Mouse (Mus musculus) regulatory T cell (primary cell): Measurements from ENCODE around the gene Sgce.

Experiments used
- in situ Hi-C: fragments of 300-600 bp; cut with MboI, MseI; formaldehyde crosslinking; loops from one replicate; pipeline ENCODE4 v1.15.1; 2025; ENCODE audit warnings: high pct_unique_total_duplicates

Sgce gene

GRCm38 (mm10) chr6:4723998-4724757 lies 22.8 kb downstream of the Sgce start:
- in situ Hi-C loops, result no loop called here

- in situ Hi-C loops, result no loop called here
Observed at GRCm38 (mm10) chr6:4722739-4723138, 24.3 kb downstream of the Sgce start.

- in situ Hi-C loops, result no loop called here
Observed at GRCm38 (mm10) chr6:4722142-4722541, 24.9 kb downstream of the Sgce start.

DNA sequence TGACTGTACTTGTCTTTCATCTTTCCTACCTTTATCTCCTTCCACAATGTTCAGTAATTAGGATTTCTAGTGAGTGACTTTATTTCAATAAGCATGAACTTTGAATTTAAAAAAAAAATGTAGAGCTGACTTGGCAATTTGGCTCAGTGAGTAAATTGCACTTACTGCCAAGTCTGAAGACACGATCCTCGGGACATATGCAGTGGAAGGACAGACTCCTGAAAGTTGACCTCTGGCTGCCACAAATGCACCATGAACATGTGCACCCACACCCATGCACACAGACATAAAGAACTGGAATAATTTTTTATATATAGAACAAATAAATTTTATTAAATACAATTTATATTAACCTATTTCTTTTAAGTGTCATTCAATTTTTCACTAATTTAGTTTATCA lies 29.7 kb downstream of the Sgce start:
- in situ Hi-C loops, result no loop called here

DNA sequence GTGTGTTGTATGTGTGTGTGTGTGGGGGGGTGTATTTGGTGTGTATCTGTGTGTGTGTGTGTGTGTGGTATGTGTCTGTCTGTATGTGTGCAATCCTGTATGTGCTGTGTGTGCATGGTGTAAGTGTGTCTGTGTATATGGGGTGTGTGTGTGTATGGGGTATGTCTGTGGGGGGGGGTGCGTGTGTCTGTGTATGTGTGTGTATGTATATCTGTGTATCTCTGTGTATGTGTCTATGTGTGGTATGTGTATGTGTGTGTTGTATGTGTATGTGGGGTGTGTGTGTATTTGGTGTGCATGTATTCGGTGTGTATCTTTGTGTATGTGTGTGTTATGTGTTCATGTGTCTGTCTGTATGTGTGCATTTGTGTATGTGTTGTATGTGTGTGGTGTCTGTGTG lies 30.8 kb downstream of the Sgce start:
- in situ Hi-C loops, result no loop called here

GRCm38 (mm10) chr6:4708971-4709370 lies 38.0 kb downstream of the Sgce start:
- in situ Hi-C loops, result no loop called here

DNA sequence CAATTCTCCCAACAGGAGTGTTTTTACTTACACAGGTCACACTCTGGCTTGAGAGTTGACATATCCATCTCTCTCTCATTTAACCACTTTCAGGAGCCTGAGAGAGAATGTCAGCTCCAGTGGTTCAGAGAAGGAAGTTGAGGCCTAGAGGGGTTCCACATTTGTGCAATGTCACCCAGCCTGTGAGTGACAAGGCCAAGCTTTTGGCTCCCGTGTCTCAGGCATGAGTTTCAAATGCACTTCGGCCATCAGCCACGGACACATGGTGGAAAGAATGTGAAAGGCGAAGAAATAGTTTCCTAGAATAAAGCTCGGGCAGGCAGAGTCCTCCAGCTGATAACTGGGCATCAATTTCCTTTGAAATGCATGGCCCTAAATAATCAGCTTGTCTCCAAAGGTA lies 40.6 kb downstream of the Sgce start:
- in situ Hi-C loops, result no loop called here

- in situ Hi-C loops, result no loop called here
Observed at GRCm38 (mm10) chr6:4703908-4704307, 43.1 kb downstream of the Sgce start.

- in situ Hi-C loops, result no loop called here
Observed at GRCm38 (mm10) chr6:4701641-4702040, 45.4 kb downstream of the Sgce start.

GRCm38 (mm10) chr6:4695778-4696177 lies 51.2 kb downstream of the Sgce start:
- in situ Hi-C loops, result no loop called here

DNA sequence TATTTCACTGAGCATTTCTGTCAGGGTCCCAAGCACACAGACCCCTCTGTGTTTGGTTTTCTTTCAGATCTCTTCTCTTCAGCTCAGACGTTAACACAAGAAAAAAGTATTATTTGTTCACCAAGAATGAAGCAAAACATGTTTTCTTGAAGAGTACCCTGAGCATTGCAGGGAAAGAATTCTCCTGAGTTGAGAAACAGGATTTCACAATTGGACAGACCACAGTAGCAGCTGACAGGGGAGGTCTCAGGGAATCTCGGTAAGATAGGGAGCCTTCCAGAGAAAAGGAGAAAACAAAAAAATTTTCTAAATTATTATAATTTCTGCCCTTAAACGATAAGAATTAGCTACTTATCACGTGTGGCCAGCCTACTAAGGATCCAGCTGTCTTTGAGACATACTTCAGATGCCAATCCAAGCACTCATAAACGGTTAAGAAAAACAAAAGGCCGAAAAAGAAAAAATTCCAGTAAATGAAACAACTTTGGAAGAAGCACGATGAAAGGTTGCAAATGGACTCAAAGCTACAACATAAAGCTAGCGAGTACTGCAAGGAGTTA lies 52.3 kb downstream of the Sgce start:
- in situ Hi-C loops, result no loop called here

DNA sequence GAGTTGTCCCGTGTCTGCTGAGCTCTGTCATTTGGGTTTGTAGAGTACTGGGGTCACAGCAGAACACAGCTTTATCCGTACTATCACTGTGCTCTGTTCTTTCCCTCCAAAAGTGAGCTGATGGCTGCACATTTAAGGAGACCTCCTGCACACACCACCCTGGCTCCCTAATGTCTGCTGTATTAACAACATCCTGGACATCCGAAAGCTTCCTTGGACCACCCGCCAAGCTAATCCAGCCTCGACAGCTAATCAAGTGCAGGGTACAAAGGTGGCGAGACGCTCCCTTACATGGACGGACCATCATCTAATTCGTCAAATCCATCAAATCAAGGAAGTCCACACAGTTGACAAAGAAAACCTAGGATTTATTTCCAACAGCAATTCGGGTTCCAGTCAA lies 53.5 kb downstream of the Sgce start:
- in situ Hi-C loops, result no loop called here

GRCm38 (mm10) chr6:4690438-4690837 lies 56.6 kb downstream of the Sgce start:
- in situ Hi-C loops, result no loop called here

DNA sequence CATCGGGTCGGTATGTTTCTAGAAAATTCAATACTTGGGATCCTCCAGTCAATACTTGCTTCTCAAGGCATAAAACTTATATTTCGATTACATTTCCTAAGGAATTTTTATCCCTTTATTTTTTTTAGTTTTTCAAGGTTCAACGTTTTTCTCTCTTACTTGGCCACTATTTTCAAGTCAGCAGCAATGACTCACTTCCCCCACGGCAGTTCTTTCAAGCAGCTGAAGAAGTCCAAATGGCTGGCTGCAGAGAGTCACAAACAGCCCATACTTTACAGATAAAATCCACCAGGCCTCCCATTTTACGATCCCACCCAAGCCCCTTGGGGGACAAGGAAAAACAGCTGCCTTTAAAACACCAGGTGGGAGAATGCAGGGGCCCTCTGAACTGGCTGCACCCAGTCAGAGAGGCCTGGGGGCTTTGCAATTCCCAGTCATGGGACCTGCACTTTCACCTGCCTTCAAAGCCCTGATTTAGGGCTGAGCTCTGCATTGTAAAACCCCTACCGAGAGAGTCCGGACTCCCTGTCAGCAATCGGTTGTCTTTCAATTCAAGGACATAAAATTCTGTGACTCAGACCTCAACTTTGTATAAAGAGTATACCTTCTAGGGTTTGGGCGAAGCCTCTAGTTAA lies 62.2 kb downstream of the Sgce start:
- in situ Hi-C loops, result no loop called here

DNA sequence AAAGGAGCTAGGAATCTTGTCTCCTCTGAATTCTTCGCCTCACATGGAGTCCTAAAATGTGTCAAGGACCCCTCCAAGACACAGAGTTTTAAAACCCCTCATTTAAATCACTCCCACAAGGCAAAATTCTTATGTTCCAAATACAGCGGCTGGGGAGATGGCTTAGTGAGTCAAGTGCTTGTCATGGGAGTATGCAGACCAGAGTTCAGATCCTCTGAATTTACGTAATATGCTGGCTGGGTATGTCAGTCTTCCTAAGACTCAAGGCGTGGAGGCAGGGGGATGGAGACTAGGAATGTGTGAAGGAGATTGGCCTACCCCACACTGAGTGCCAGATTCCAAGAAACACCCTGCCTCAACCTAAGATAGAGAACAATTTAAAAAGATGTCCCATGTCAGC lies 66.4 kb downstream of the Sgce start:
- in situ Hi-C loops, result no loop called here

DNA sequence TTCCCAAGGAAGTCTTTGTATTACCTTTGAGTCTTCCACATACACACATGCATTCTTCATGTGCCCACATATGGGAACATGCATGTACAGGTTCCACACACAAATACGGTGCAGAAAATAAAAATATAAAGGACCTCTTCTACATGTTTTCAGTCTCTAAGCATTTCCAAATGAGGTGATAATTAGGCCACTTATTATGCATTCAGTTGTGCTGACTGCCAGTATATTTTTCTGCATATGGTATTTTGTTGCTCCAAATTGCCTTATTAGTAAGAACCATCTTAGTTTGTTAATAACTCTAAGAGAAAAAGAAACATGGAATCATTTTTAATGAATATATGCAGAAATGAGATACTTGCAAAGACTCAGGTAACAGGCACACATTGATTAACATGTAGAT lies 67.0 kb downstream of the Sgce start:
- in situ Hi-C loops, result no loop called here

- in situ Hi-C loops, result no loop called here
Observed at GRCm38 (mm10) chr6:4677356-4677761, 69.6 kb downstream of the Sgce start.

DNA sequence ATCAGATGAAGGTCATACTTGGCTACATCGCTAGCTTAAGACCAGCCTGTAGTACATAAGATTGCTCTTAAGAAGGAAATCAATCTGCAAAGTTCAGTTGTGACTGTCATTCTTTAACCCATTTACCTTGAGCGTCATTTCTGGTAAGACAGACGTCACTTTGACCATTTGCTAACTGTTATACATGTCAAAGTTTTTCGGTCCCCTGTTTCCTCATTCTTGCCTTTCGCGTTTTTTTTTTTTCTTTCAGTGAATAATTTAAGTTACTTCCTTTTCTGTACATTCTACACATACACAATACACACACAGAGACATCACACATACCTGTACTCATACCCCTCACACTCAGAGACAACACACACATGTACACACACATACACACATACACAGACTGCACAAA lies 81.9 kb downstream of the Sgce start:
- in situ Hi-C loops, result no loop called here

GRCm38 (mm10) chr6:4664313-4664712 lies 82.7 kb downstream of the Sgce start:
- in situ Hi-C loops, result no loop called here

GRCm38 (mm10) chr6:4663516-4663915 lies 83.5 kb downstream of the Sgce start:
- in situ Hi-C loops, result no loop called here

- in situ Hi-C loops, result no loop called here
Observed at GRCm38 (mm10) chr6:4658861-4659260, 88.1 kb downstream of the Sgce start.

DNA sequence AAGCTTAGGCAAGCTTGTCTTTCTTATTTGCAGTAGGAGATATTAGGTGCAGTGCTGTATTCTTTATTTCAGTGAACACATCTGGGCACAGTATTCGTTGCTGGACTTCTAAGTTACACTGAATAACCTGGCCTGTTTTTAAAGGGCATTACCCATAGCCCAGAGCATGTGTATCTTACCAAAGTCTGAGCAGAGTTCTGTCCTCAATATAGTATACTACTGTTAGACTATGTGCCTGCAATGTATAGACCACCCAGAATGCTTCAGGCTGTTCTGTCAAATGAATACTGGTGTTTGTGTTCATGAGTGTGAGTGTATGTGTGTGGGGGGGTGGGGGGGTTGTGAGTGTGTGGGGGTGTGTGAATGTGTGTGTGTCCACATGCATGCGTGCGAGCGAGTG lies 91.1 kb downstream of the Sgce start:
- in situ Hi-C loops, result no loop called here

- in situ Hi-C loops, result no loop called here
Observed at GRCm38 (mm10) chr6:4655466-4655865, 91.5 kb downstream of the Sgce start.
